Mouse (Mus musculus) c-Kit-positive CD71-positive TER-119-positive erythroid progenitor cells, embryonic 14.5 days (primary cell): Measurements from ENCODE around the gene Ccl24.
"Not testable (repeated sequence)": the region's sequence is repeated elsewhere in the genome, so short reads cannot be mapped to it uniquely, and the experiment has no call there.

ENCODE experiments used
- DNase-seq: peaks from one replicate; pipeline ENCODE4 v3.0.0-alpha.2; 2013; ENCODE audit warnings: low spot score

Ccl24 gene

GRCm38 (mm10) chr5:135573006-135573405 lies at the start of gene Ccl24:
Gene Ccl24 (minus strand): TSS chr5:135573049.
- no peak for DNase-seq

DNA sequence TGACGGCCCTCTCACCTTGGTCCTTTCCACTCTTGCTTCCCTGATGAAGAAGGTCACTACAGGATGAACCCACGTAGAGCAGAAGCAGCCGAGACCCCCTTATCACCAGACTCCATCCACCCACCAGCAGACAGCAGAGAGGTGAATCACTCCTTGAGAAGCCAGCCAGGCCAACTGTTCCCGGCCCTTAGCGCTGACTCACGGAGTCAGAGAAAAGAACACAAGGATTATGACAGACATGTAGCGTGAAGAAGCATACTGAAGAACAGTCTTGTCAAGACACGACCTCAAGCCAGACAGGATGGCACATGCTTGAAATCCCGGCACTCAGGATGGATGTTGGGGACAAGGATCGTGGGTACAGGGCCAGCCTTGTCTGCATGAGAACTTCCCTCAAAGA lies 48.9 kb upstream of the Ccl24 start:
- no peak for DNase-seq

- no peak for DNase-seq
Measured at GRCm38 (mm10) chr5:135620526-135620925, 47.7 kb upstream of the Ccl24 start.

DNA sequence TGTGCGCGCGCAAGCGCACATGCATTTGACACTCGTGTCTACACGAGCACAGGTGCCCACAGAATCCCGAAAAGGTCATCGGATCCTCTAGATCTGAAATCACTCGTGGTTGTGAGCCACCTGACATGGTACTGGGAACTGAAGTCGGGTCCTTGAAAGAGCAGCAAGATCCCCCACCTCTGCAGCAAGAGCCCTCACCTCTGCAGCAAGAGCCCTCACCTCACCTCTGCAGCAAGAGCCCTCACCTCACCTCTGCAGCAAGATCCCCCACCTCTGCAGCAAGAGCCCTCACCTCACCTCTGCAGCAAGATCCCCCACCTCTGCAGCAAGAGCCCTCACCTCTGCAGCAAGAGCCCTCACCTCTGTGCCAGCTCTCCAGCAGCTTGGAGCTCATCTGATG lies 46.9 kb upstream of the Ccl24 start:
- not testable (repeated sequence) for DNase-seq

DNA sequence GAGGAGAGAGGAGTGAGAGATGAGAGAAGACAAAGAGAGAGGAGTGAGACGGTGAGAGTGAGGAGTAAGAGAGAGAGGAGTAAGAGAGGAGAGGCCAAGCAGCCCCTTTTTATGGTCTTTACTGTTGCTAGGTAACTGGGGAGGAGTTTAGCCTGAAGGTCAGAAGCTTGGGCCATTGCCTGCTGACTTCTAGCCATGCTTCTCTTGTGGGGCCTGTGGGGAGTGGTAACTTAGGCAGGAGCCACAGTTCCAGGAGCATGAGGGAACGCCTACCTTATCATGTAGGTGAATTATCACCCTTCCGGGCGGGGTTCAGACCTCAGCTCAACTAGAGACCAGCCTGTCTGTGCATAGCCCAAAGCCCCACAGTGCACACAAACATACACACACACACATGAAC lies 36.9 kb upstream of the Ccl24 start:
- no peak for DNase-seq

DNA sequence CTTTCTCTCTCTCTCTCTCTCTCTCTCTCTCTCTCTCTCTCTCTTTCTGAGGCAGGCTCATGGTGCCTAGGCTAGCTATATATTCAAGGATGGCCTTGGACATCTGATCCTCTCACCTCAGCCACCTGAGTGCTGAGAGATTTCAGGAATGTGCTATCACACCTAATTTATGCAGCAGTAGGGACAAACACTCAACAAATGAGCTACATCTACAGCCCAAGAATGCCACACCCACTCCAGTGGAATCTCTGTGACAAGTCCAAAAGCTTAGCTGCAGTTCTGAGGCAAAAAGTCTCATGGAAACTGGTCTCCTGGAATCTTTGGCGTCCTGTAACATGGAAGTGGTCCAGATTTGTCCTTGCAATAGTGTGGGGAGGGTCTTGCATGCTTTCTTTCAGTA lies 34.7 kb upstream of the Ccl24 start:
- no peak for DNase-seq

GRCm38 (mm10) chr5:135606717-135607116 lies 33.9 kb upstream of the Ccl24 start:
- DNase-seq, result not testable (repeated sequence)

DNA sequence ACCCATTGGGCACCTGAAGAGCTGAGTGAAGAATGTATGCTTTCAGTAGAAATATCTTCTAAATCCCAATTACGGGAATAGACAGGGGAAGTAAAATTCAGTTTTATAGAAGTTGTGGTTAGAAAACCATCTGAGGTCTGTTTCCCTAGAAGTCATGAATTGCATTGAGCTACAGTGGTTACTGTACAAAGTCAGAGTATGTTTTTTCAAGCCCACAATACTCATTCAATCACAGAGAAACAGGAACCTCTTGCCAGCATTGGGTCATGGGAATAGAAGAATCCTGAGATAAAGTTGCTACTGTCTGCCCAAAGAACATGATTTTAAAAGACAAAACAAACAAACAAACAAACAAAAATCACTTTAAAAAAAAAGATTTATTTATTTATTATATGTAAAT lies 31.8 kb upstream of the Ccl24 start:
- DNase-seq, result not testable (repeated sequence)

- DNase-seq, result no peak
Measured at GRCm38 (mm10) chr5:135589996-135590784, 17.3 kb upstream of the Ccl24 start.

- DNase-seq, result no peak
Measured at GRCm38 (mm10) chr5:135587764-135588163, 14.9 kb upstream of the Ccl24 start.

GRCm38 (mm10) chr5:135585691-135586090 lies 12.8 kb upstream of the Ccl24 start:
- no peak for DNase-seq

DNA sequence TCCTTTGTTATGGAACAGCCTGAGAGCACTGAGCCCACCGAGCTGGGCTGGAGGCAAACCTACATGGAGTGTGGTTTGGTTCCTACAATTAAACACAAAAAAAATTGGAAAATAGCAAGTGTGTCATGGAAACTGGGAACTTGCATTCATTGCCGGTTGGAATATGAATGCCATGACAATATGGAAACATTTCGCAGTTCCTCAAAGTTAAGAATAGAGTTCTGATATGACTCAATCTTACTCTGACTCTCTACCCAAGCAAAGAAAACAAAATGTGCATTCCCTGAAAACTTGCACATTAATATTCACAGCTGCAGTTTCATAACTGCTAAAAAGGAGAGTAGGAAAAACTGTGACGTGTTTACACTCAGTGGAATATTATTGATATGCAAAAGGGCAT lies 9.5 kb upstream of the Ccl24 start:
- no peak for DNase-seq

DNA sequence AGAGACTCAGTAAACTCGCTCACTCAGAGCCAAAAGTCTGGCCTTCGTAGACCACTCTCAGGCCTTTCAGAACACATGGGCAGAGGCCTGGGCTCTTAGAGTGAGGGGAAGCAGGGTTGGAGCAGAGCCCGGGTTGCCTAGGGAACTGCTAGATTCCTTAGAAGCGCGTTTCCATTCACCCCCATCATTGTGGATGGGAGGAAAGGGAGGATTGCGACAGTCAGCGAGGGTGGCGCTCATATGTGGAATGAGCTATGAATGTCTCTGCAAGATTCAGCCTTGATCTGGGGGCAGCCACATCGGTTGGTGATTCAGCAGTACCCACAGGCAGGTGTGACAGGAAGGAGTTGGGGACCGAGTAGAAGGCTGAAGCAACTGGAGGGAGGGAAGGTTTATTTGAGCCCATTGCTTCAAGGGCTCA lies 6.5 kb upstream of the Ccl24 start:
- no peak for DNase-seq

DNA sequence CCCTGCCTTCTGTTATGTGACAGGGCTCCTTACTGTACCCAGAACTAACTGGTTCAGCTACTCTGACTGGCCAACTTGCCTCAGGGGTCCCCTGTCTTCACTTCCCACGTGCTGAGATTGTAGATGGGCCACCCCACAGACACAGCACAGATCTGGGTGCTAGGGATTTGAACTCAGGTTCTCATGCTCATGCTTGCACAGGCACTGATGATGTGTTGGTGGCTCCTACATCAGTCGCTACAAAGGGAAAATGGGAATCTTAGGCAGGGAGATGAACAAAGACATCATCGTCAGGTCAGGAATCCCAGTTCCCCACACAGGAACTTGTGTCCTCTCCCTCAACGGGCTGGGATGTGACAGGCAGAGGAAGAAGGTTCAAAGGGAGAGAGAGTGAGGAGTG lies 3.2 kb upstream of the Ccl24 start:
- no peak for DNase-seq

DNA sequence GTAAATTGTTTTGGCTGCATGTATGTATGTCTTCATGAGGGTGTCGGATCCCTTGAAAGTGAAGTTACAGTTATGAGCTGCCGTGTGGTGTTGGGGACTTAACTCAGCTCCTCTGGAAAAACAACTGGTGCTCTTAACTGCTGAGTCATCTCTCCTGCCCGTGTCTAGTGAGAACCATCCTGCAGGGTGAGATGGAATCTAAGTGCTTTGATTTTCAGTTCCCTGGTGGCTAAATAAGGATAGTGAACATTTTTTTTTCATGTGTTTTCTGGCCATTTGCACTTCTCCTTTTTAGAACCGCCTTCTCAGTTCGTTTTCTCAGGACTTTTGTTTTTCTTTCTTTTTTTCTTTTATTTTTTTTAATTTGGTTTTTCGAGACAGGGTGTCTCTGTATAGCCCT lies 4.2 kb downstream of the Ccl24 start:
- DNase-seq, result no peak

DNA sequence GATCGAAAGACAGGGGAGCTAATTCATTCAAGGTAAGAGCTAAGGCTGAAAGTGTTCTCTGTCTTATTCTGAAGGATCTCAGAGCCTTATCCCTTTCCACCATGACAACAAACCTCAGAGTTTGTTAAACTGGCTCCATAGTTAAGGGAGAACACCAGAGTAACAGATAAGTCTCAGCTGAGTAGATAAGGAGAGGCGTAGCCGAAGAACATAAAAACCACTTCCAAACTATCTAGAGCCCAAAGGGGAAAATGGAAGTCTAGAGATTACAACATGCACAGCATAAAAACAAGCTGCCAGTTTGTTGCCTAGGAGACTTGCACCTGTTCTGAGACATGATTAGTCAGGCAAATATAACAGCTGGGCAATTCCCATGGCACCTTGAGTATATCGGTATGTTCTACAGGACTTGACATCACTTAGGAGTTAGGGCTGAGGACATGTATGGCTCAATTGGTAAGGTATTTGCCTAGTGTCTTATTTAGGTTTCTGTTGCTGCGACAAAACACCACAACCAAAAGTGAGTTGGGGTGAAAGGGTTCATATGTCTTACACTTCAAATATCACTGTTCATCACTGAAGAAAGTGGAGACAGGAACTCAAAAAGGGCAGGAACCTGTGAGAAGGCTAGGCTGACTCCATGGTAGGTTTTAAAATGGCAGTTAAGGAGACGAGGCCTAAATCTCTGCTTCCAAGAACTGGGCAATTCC lies 5.1 kb downstream of the Ccl24 start:
- DNase-seq, result no peak

DNA sequence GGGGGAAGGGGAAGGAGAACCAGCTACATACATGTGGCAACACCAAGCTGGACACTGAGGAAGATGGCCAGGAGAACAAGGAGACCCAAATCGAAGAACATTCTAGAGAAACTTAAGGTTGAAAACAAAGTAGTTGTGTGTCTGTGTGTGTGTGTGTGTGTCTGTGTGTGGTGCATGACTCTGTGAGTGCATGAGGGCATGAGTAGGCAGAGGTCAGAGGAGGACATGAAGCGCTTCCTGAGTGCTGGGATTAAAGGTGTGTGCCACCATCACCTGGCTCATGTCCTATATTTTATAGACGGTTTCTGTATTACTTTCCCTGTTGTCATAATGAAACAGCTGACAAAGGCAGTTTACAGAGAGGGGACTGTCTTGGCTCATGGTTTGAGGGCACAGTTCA lies 9.4 kb downstream of the Ccl24 start, which contains the start of gene Ccl26:
TSS of gene Ccl26 (minus strand) at position 101 of the 400 bp plus-strand sequence.
- DNase-seq, result no peak

- no peak for DNase-seq
Measured at GRCm38 (mm10) chr5:135557671-135558070, 15.2 kb downstream of the Ccl24 start.

GRCm38 (mm10) chr5:135557051-135557450 lies 15.8 kb downstream of the Ccl24 start:
- DNase-seq, result no peak

GRCm38 (mm10) chr5:135556259-135556658 lies 16.6 kb downstream of the Ccl24 start:
- no peak for DNase-seq

GRCm38 (mm10) chr5:135551591-135551990 lies 21.3 kb downstream of the Ccl24 start:
- no peak for DNase-seq

DNA sequence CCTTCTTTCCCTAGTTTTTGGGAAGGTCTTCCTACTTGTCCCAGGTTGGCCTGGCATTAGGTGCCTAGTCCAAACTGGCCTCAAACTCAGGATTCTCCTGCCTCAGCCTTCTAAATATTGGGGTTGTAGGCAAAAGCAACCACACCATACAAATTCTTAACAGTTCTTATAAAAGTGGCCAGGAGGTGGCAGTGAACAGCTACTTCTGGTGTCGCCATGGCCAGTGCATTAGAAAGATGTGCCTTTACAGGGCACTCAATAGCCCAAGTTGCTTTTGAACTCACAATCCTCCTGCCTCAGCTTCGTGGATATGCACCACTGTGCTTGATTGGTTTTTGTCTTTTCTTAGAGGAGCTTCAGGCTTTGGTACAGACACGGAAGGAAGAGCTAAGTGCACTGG lies 21.9 kb downstream of the Ccl24 start:
- DNase-seq, result no peak

- no peak for DNase-seq
Measured at GRCm38 (mm10) chr5:135547990-135548389, 24.9 kb downstream of the Ccl24 start.
